Mouse (Mus musculus): ENCODE results near the gene Gm21865. TPM values are rescaled to one million over a fixed set of nuclear protein-coding genes. Genes with fewer than 3 reads are reported as not detected.

Gm21865 gene
- polyA plus RNA-seq (2017; shearing (Covaris generic)) = not detected

DNA sequence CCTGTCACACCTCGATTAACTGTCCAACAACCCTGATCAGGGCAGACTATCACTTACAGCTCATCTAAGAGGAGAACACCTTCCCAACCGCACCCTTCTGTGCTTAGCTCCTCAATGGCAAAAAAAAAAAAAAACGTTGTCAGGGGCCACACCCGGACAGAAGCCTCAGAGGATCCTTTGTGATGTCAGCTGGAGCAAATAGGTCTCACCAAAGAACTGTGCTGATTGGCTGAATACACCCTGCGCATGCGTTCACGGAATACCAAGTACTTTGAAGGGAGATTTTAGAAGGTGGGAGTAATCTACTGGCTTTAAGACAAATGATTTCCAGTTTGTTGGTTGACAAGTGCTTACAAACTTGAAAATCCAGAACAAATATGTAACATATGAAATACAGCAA is at the start of gene Gm21865:
Gm21865 (minus strand) TSS at position 101 of the 400 bp plus-strand sequence.

Other genes starting within 250 kb of the Gm21865 start
- not detected for gene Gm21882, start 64.6 kb upstream of the Gm21865 start, polyA plus RNA-seq (2017; shearing (Covaris generic))

Data from activated CD4-positive, CD25-positive, alpha-beta regulatory T cell (primary cell).